Mouse (Mus musculus) mouse embryonic stem cell (cell line): Measurements from ENCODE around the gene Ypel2.

ENCODE experiments used
- in situ Hi-C, 2 experiments: fragments of 300-500 bp; cut with MboI; formaldehyde crosslinking; loops; 1 replicate in 1 of 2; 3 replicates in 1 of 2; pipeline ENCODE4 v1.14.3; 2019 to 2020; ENCODE audit warnings: low sequenced_read_pairs in 2 of 2, low pct_unique_long_range_greater_than_20kb in 1 of 2, mixed read lengths in 1 of 2; ENCODE audit not compliant: unreplicated experiment in 1 of 2

The Ypel2 gene

DNA sequence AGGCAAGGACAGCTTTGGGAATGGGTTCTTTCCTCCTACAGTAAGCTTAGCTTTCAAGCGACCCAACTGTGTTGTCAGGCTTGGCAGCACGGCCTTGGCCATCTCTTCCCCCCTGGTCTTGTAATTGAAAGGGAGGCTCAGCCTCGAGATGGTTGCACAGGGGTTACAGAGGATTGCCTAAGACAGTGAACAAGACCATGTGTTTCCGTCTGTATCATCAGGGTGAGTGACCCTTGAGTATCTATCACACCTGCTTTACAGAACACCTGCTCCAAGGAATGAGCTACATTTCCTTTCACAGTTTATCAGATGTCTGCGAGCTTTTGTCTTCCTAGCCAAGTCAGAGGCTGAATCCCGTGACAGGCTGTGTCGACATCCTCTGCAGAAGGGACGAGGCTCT, 48.4 kb downstream of the Ypel2 start:
- in situ Hi-C loops: no loop called here

GRCm38 (mm10) chr11:86944539-86944938, 49.0 kb downstream of the Ypel2 start:
- in situ Hi-C loops: no loop called here

DNA sequence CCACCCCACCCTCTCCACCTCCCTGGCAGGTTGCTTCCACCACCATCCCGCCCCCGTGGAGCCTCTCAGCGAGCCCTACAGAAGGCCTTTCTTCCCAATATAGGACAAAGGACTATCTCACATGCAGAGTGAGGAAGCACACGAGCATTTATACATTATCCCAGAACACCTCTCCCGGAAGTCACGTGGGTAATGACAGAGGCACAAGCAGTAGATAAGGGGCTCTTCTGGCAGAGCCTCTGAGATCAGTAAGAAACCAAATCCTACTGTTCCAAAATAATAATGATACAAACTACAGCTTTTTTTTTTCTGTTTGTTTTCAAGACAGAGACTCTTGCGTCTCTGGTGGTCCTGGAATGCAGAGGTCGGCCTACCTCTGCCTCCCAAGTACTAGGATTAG, 51.6 kb downstream of the Ypel2 start:
- in situ Hi-C loops: no loop called here

DNA sequence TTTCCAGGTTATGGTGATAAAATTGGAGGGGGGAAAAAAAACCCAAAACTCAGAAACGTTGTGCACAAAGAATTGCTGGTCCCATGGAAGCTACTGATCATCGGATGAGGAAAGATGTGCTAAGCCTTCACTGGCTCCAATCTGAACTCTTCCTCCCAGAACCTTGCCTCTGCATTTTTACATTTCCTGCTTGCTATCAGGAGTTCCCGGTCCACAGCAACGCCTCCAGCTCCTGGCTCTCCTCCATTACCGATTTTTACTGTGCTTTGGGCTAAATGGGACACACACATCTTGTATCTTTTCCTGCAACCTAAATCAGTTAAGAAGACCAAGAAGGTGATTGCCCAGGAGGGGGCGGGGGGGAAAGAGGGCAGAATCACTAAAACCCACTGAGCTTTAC, 54.0 kb downstream of the Ypel2 start:
- in situ Hi-C loops: no loop called here

DNA sequence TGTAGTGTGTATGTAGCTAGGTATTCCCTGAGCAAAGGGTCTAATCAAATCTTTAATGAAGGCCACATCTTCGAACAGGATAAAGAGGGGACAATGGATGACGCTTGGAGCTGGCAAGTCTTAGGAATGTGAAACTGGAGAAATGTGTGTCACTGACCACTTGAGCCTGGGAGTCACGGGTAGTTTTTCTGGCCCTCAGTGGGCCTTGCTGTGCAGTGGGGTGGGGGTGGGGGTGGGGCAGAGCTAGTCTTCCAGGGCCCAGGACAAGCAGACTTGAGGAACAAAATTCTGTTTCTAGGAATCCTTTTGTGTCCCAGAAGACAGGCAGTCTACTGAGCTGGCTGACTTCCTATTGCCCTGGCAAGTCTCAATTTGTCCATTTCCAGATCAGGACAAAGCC, 55.0 kb downstream of the Ypel2 start:
- in situ Hi-C loops: no loop called here

GRCm38 (mm10) chr11:86938108-86938507, 55.4 kb downstream of the Ypel2 start:
- in situ Hi-C loops: no loop called here

DNA sequence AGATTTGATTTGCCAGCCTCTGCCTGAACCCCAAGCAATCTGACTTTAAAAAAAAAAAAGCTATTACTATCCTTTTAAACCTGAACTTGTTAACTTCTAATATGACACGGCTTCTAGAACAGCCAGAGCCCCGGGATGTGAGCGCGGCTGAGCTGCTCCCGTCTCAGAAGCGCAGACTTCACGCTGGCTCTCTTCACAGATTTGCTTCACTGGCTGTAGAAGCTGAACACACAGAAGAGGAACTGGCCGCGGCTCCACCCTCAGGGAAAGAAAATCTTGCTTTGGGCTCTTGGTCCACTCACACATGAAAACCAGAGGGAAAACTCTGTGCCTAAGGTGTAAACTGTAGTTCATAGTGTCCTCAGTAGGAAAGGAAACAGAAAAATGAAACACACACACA, 56.6 kb downstream of the Ypel2 start:
- in situ Hi-C loops: no loop called here

DNA sequence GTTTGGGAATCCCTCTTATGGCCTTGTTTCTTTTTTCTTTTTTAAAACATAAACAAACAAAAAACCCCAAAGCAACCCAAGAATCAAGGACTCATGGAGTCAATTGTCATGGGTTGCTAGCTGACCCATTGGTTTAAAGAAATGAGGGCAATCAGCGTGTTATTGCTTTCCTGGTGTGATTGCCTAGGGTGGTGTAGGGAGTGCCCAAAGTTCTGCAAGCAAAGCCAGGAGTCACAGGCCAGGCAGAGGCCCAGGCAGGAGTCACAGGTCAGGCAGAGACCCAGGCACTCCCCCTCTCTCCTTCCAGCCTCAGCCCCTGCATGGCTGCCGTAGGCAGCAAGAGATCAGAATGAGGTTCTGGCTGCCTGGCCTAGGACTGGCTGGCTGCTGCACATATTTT, 58.6 kb downstream of the Ypel2 start:
- in situ Hi-C loops: no loop called here

GRCm38 (mm10) chr11:86932201-86932600, 61.3 kb downstream of the Ypel2 start:
- in situ Hi-C loops: no loop called here

GRCm38 (mm10) chr11:86930636-86931180, 62.8 kb downstream of the Ypel2 start:
- in situ Hi-C loops: no loop called here

DNA sequence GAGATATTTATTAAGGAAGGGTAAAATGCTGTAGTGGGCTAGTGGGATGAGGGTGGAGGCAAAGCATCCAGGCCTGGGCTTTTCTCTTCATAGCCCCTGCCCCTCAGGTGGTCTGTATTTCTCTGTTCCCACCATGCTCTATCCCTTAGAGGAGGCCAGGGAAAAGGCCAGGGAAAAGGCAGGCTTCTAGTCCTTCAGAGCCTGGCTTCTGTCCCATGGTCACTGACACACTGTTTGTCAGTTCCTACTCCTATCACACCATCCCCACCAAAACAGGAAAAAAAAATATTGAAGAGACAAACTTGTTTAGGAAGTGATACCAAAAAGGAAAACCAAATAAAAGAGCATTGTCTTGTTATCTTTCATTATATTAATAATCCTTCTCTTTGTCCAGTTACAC, 63.5 kb downstream of the Ypel2 start:
- in situ Hi-C loops: no loop called here

- in situ Hi-C loops: no loop called here
Observed at GRCm38 (mm10) chr11:86929531-86929930, 64.0 kb downstream of the Ypel2 start.

- in situ Hi-C loops: no loop called here
Observed at GRCm38 (mm10) chr11:86925085-86925638, 68.3 kb downstream of the Ypel2 start.

- in situ Hi-C loops: no loop called here
Observed at GRCm38 (mm10) chr11:86924629-86925028, 68.9 kb downstream of the Ypel2 start.

DNA sequence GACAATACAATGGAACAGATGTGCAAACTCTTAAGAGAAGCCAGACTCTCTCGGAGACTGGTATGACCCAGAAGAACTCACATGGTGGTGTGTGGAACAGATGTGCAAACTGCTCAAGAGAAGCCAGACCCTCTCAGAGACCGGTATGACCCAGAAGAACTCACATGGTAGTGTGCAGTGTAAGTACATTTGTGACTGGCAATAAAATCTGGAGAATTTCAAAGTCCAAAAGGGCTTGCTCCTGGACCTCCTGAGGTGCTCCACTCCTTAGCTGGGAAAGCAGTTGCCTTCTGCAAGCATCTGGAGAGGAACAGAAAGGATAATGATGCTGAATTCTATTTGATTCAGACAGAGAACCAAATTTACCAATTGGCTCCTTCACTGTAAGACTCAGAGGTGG, 69.9 kb downstream of the Ypel2 start:
- in situ Hi-C loops: no loop called here

GRCm38 (mm10) chr11:86922029-86922428, 71.5 kb downstream of the Ypel2 start:
- in situ Hi-C loops: no loop called here

GRCm38 (mm10) chr11:86921335-86921734, 72.2 kb downstream of the Ypel2 start:
- in situ Hi-C loops: no loop called here

GRCm38 (mm10) chr11:86920111-86921080, 73.1 kb downstream of the Ypel2 start:
- in situ Hi-C loops: no loop called here

DNA sequence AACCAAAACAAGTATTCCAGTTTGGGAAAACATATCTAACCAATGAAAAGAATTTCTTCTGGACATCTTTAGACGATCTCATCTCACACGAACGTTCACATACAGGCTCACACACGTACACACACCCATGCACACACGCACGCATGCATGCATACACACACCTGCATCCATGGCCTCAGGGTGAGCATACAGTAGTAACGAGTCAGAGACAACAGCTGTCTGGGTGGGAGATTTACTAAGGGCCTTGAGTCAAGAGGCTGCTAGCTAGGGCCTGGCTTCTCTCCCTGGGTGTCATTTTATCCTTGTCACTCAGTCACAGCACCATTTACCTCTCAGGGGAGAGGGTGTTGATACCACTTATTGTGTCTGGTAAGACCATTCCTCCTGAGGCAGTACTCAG, 74.0 kb downstream of the Ypel2 start:
- in situ Hi-C loops: no loop called here

DNA sequence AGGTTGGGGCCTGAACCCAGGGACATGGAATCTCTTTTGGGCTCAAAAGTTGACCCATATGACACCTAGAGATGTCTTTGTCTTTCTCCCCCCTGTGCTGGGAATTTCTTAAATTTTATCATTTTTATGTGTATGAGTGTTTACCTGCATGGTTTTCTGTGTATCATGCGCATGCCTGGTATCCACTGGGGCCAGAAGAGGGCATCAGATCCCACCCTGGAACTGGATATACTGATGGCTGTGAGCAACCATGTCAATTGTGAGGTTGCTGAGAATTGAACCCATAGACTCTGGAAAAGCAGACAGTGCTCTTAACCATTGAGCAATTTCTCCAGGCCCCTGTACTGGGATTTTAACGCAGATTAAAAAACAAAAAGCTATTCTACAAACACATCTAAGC, 76.0 kb downstream of the Ypel2 start:
- in situ Hi-C loops: no loop called here
